Comparison of ENCODE assay signal across 16 mouse cellular contexts in the genomic region with DNA sequence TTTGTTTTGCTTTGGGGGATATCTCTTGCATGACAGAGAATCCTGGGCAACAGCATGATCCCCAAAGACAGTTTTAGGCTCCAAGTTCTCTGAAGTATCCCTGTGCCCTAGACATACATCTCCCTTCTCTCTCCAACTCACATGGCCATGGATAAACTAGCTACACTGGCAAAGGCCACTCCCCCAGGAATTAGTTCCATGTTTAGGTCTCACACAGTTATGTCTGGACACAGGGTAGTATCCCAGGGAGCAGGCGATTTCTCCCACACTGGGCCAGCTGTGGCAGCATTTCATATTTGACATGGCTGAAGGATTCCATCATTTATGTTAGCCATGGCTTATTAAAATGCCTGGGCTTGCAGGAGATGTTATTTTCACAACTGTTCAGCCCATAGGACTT.
"Had no signal": no experiment of that assay in that cellular context is flagged by ENCODE, and none has a peak within 500 bp of the region (broad histone marks: within the 10 kb centered on the region; RNA-seq: fewer than 3 reads in every experiment).

No protein-coding gene starts in this region.

- H3K9me3 ChIP-seq: neural tube, embryonic 15.5 days; stomach, embryonic 15.5 days had no signal

- H3K36me3 ChIP-seq: neural tube, embryonic 13.5 days; neural tube, embryonic 15.5 days; stomach, embryonic 15.5 days had no signal

- DNase-seq: retina, postnatal 1 day; right cerebral cortex, adult 18-20 months; right cerebral cortex, postnatal 14 days; right cerebral cortex, postnatal 25 days; right cerebral cortex, postnatal 4 days; spleen, adult 18-20 months; thymus, adult 18-20 months; thymus, adult 2 months; thymus, postnatal 14 days; thymus, postnatal 25 days; thymus, postnatal 36 days; thymus, postnatal 4 days had no signal

- H3K4me2 ChIP-seq: neural tube, embryonic 13.5 days; neural tube, embryonic 15.5 days; stomach, embryonic 15.5 days had no signal

- H3K27me3 ChIP-seq: neural tube, embryonic 13.5 days; neural tube, embryonic 15.5 days; stomach, embryonic 15.5 days had no signal

- H3K4me3 ChIP-seq: neural tube, embryonic 13.5 days; neural tube, embryonic 15.5 days; stomach, embryonic 15.5 days had no signal

- H3K4me1 ChIP-seq: neural tube, embryonic 13.5 days; neural tube, embryonic 15.5 days; stomach, embryonic 15.5 days had no signal

- H3K27ac ChIP-seq: neural tube, embryonic 13.5 days; neural tube, embryonic 15.5 days; stomach, embryonic 15.5 days; stomach, postnatal 0 days had no signal

- H3K9ac ChIP-seq: neural tube, embryonic 13.5 days; neural tube, embryonic 15.5 days; stomach, embryonic 15.5 days had no signal
